Mouse (Mus musculus): ENCODE data around the gene 4930404N11Rik.

Gene 4930404N11Rik

DNA sequence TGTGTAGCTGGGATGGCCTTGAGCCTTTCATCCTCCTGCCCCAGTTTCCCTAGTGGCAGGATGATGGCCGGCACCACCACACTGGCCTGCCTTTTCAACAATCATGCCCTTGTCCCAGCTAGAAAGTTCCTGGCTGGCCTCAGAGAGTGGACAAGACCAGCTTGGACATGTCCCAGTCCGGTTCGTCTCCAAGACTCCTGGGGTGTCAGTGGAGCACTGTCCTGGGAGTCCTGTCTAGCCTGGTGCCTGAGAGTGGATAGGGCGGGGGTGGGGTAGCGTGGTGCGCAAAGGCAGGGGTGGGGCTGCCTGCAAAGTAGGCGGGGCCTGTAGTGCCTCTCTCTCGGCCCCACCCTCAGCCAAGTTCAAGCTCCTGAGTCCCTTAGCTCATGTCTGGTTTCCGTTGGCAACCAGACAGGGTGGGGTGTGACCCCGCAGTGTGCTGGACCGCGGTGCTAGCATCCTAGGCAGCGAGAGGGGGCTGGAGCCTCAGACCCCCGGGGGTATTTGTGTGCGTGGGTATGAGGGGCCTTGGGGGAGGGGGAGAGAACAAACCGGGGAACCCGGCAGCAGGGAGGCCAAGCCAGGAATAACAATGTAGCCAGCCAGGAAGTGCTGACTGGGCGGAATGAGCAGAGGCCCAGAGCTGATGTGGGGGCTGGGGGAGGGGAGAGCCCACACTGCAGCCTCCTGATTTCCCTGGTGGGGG is 36.1 kb upstream of the 4930404N11Rik start:
- peak; percentile 82 for DNase-seq (ENCODE audit: low read depth)

DNA sequence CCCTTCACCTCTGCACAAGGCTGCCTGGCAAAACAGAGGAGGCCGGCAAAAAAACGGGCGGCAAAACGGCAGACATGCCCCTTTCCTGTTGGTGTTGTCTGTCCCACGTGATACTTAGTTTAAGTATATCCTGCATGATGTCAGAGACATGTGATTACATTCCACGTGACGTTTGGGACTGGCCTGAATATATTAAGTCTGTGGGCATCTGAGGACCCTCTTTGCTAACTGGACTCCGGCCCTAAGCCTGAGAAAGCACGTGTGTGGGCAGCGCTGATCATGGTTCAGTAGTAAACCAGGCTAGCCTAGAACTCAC is 35.5 kb upstream of the 4930404N11Rik start:
- DNase-seq (ENCODE audit: low read depth) = peak; percentile 56

DNA sequence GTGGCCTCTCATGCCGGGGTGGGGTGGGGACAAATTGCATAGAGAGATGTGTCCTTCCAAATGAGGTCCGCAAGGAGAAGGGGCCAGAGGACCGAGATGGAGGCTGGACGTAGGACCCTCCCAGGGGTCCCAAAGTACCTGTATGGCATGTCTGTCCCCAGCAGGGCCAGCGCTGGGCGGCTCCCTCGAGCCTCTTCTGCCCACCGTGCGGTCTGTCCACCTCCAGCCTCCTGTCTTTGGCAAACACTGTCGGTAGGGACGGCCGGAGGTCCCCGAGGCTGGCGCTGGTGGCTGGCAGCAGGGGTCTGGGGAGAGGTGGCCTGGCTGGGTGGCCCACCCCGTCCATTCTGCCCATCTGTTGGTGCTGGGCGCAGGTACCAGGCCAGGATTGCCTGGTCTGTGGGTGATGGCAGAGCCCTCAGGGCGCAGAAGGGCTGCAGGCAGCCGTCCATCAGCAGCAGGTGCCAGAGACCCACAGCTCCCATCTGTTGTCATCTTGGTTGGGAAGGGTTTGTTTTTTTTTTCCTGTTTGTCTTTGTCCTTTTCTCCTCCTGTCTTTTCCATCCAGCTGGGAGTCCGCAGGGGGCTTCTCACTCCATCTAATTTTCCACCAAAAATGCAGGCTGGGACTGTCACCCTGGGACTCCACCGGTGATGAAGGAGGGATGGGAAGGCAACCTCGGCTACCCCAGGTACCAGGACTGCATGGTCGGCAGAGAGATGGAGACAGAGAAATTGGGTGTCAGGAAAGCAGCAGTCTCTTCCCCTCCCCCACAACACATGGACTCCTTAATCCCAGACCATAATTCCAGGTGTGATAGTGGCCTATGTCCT is 35.0 kb upstream of the 4930404N11Rik start:
- DNase-seq (ENCODE audit: low read depth) = no peak

DNA sequence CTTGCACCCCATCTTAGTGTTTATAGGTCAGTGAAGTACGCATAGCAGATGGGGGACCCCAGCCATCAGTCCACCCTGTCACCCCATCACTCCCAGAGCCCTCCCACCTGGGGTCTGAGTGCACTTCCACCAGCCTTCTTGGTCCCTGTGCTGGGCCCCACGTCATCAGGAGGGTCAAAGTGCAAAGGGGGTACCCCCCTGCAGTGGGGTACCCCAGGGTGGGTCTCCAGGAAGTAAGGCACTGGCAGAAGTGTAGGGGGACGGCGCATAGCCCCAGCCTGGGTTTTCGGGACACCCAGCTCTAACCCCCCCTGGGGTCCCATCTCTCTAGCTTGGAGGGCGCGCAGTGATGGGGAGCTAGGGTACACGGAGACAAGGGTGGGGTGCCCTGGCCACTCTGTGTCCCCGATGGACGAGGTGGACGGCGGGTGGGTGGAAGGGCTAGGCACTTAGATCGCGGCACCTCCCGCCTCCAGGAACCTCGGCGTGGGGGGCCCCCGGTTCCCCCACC is 34.2 kb upstream of the 4930404N11Rik start:
- no peak for DNase-seq (ENCODE audit: low read depth)

DNA sequence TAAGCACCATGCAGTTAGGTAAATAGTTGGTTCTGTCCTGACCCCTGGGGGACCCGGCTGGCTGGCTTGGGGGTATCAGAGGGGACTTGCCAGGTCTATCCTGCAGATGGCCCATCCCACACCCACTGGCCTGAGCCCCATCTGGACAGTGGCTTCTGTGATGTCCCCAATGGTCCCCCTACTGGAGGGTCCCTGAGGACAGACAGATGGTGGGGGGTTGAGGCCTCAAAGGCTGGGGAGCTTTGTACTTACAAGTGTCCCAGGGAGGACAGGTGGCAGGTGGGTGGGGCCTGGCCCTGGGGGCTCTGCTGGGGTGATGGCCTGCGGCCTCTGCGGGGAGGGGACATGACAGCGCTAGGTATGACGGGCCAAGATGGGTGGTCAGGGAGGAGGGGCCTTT is 33.7 kb upstream of the 4930404N11Rik start:
- no peak for DNase-seq (ENCODE audit: low read depth)

DNA sequence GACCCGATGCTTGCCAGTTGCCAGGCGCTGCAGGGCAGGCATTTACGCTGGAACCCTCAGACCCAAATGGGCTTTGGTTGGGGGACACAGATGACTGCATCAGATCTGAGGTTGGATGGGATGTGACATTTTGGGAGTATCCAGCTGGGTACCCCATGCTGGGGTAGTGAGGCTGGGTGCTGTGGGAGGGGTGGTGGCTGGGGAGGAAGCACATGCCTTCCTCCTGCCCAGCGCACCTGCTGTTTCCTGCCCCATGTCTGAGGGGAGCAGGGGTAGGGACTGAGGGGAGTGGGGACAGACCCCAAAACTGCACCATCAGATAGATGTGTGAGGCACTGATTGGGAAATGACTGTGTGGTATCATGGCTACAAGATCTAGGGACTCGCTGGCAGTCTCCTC is 31.1 kb upstream of the 4930404N11Rik start:
- DNase-seq (ENCODE audit: low read depth) = no peak

DNA sequence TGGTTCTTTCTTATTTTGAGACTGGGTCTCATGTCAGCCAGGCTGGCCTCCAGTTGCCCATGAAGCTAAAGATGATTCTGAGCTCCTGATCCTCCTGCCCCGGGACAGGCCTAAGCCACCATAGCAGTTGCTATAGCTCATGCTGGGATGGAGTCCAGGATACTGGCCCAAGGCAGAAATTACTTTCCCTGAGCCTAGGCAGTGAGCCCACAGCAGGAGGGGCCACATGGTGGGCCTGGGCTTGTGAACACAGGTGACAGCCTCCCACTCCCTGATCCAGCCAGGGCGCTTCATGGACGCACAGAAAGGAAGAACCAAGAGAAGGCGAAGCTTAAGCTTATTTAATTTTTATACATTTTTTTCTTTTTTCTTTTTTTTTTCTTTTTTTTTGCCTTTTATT is 30.2 kb upstream of the 4930404N11Rik start:
- no peak for DNase-seq (ENCODE audit: low read depth)

DNA sequence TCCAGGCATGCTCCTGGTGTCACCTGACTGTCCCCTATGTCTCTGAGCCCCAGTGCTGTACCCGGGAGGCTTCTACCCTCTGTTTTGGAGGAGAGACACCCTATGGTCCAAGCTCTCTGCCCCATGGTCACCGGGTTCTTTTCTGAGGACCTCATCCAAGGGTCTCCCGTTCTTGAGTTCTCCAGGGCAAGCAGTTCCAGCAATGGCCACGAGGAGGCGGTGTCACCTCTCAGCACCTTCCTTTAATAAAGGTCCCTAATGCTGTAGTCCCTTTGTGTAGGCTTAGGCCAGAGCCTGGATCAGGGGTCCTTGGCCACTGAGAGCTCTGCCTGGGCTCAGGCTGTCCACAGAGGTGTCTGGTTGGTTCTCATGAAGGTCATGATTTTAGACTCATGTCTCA is 29.5 kb upstream of the 4930404N11Rik start:
- DNase-seq (ENCODE audit: low read depth) = peak; percentile 90

DNA sequence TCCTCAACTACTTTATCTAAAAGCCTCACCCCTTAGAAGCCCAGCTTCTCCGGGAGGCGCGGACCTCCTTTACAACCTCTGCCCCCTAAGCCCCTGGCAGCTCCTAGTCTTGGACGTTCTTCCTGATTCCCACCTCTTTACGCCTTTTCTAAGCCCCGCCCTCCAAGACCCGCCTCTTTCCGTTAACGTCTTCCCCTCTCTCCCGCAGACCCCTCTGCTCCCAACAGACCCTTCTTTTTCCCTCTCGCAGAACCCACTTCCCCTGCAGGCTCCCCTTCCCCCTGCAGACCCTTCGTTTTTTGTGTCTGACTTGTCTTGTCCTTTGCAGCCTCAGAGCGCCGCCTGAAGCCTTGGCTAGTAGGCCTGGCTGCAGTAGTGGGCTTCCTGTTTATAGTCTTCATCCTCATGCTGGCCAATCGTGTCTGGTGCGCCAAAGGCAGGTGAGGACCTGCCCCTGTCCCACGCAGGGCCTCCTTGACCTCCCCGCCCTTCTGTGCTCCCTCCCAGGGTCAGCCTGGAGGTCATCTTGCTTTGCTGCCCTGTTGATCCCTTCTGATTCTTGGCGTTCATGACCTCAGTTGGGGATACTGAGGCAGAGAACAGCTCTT is 27.9 kb upstream of the 4930404N11Rik start:
- peak; percentile 68 for DNase-seq (ENCODE audit: low read depth)

DNA sequence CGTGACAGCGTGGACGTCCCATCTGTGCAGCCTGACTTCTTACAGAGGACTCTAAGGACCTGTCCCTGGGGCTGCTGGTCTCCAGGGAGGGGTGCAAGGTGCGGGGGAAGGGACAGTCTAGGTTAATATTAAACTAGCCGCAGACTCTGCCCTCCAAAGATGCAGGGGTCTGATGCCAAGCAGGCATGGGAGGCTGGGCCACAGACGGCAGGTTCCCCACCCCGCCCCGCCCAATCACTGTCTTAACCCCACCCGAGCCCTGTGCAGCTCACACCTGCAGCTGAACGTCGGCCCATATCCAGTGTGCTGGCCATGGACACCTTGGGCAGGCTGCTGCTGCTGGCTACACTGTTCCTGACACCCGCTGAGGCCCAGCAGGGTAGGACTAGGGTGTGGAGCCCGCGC is 27.2 kb upstream of the 4930404N11Rik start, which contains the start of gene Smim24:
Gene Smim24, plus strand, starts transcription at position 271 of the 405 bp plus-strand sequence.
- no peak for DNase-seq (ENCODE audit: low read depth)

DNA sequence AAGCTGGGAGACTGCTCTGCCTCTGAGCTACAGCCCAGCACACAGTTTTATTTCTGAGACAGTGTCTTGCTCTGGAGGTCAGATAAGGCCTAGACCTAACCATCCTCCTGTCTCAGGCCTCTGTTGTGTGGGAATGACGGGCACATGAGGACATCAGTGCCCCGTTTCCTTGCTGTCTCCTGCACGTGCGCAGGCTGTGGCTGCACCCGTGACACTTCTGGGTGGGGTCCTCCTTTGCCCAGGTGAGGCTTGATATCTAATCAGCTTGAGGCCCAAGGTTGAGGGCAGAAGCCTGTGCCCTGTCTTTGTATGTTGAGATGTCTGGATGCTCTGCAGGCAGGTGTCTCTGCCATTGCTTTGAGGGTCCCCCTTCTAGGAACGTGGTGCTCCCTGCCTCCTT is 26.7 kb upstream of the 4930404N11Rik start:
- DNase-seq (ENCODE audit: low read depth) = no peak

DNA sequence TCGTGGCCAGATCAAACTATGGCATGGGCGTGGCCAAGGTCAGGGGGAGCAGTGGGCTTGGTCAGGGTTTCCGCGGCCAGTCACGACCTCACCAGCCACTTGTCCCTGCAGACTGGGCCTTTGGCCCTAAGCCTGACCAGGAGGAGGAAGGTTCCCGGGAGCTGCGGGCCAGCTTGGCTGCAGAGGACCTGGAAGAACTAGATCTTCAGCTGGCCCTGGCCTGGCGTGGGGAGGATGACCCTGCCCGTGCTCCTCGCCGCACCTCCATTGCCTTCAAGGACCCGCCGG is 25.0 kb upstream of the 4930404N11Rik start:
- no peak for DNase-seq (ENCODE audit: low read depth)

DNA sequence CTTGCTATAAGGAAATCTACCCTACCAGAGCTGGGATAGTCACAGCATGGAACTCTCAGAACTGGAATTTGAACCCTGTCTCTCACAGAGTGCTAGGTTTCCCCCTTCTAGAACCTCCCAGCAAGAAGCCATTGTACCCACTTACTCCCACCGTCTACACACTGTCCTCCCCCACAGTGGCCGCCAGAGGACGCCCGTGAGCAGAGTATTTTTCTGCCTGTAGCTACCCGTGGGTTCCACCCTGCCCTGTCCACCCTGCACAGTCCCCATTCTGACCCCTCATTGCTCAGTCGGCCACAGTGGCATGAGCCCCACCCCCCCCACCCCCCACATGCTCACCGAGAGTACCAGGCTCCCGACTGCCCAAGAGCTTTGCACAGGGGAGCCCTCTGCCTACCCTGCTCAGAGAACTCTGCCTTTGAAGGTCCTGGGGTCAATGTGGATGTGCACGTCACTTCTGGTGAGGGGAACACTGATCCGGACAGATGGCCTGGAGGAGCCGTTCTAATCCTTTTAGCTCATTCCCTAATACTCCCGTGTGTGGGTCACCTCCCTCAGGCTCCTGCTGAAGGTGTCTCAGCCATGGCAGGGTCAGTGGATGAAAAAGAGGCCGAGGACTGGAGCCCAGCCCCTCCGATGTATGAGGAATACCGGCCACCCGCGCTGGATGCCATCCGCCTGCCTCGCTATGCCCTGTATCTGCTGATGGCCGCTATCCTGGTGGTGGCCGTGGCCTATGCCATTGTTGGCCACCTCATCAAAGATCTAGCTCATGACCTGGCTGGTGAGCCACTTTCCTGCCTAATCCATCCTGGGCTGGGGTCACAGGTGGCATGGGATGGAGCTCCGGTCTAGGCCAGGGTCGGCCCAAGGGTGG is 24.4 kb upstream of the 4930404N11Rik start:
- DNase-seq (ENCODE audit: low read depth) = peak; percentile 81

DNA sequence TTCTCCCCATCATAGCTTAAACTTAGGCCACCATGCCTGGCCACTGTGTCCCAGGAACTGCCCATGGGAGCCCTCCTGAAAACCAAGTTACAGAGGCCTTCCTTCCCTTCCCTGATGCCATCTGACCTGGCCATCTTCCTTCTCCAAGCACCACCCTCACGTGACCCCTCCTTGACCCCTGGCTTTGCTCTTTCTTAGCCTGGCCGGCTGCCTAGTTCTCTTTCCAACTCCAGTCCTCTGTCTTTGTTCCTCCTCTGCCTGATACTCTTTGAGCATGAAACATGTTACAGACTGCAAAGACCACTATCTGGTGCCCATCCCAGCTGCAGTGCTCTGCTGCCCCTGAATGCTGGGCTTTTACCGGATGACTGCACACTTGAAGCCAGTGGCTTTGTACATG is 23.8 kb upstream of the 4930404N11Rik start:
- no peak for DNase-seq (ENCODE audit: low read depth)

DNA sequence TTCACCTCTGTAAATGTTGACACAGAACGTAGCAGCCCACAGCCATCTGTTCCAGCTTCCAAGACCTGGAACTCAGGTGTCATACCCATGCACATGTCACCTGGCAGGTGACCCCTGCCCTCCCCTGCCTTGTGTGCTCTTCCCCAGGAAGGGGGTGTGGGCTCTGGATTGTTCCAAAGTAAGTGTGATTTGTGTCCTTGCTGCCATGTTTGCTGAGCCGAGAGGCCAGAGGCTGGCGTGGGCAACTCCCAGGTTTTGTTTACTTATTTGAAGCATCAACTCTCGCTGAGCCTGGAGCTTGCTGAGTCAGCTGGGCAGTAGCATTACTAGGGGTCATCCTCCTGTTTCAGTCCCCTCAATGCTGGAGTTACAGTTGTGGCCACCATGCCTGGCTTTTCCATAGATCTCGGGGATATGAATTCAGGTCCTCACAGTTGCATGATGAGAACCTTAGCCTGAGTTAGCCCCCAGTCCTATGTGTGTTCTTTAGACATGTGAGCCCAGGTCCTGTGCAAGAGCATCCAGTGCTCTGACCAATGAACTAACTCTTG is 23.0 kb upstream of the 4930404N11Rik start, which contains the start of gene Gm48552:
Gene Gm48552, plus strand, starts transcription at position 501 of the 551 bp plus-strand sequence.
- no peak for DNase-seq (ENCODE audit: low read depth)

DNA sequence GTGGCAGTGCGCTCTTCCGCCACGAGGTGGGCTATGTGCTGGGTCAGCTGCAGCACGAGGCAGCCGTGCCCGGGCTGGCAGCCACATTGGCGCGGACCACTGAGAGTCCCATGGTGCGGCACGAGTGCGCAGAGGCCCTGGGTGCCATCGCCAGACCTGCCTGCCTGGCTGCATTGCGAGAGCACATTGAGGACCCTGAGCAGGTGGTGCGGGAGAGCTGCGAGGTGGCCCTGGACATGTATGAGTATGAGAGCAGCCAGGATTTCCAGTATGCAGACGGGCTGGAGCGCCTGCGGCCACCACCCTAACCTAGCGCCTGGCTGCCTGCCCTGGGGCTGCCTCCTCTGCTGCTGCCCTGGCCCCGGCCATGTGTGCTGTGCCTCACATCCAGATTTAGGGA is 22.1 kb upstream of the 4930404N11Rik start:
- DNase-seq (ENCODE audit: low read depth) = no peak

DNA sequence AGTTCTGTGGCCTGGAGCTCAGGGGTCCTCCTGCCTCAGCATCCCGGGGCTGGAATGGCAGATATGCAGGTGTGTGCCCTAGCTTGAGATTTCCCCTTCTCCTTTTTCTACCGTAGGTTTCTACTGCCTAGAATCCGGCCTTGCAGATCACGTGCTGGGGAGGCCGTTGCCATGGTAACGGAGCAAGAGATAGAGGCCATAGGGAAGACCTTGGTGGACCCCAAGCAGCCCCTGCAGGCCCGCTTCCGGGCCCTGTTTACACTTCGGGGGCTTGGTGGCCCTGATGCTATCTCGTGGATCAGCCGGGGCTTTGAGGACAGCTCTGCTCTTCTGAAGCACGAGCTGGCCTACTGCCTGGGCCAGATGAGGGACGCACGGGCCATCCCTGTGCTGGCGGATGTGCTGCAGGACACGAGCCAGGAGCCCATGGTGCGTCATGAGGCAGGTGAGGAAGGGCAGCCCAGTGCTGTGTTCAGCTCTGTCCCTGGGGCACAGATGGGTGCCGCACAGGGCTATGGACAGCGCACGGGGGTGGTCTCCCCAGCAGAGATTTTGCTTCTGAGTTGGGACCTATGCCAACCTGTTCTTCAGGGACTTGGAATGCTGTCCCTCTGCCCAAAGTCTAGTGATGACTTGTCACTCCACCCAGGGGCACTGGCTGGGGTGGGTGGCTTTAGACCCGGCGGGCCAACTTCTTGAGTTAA is 20.1 kb upstream of the 4930404N11Rik start:
- no peak for DNase-seq (ENCODE audit: low read depth)

DNA sequence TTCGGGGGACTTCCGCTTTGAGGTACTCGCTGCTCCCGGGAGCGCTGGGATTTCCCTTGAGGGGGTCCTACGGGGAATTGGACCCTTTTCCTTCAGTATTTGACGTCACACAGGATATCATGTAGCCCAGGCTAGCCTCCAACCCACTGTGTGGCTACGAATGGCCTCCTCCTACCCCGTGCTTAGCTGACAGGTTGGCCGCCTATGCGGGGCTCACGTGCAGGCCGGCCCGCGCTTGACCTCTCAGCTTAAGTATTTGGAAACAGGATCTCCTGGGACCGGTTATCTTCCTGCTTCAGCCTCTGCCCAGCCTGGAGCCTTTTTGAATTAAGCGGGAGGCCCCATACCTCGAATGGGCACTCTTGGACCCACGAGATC is 19.0 kb upstream of the 4930404N11Rik start:
- no peak for DNase-seq (ENCODE audit: low read depth)

DNA sequence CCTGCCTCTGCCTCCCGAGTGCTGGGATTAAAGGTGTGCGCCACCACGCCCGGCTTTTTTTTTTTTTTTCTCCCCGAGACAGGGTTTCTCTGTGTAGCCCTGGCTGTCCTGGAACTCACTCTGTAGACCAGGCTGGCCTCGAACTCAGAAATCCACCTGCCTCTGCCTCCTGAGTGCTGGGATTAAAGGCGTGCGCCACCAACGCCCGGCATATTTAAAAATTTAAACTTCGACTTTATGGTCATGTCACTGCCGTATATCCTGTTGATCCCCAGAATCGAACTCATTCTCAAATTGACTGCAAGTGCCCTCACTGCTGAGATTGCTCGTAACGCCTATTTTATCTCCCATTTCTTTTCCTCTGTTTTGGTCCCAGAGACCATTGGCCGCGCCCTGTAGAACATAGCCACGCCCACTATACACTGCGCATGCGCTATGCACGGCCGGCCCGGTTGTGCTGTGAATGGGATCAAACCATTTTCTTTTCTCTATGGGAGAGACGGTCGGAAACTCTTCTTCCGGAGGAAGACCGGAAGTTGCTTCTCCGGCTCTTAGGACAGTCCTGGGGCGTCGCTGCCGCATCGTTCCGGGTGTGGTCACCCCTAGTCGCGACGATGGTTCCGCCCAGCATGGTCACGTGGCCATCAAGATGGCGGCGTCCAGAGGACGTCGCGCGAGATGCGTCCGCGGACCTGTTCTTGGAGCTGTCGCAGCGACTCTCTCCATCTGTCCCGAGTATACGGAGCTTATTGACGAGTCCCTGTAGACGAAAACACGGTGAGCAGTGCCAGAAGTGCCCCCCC is 18.4 kb upstream of the 4930404N11Rik start, which contains the start of the genes Dohh and Gm48551:
Gene Dohh, plus strand, starts transcription at position 627 of the 803 bp plus-strand sequence.
Gene Gm48551, plus strand, starts transcription at position 665 of the 803 bp plus-strand sequence.
- peak; percentile 99 for DNase-seq (ENCODE audit: low read depth)

DNA sequence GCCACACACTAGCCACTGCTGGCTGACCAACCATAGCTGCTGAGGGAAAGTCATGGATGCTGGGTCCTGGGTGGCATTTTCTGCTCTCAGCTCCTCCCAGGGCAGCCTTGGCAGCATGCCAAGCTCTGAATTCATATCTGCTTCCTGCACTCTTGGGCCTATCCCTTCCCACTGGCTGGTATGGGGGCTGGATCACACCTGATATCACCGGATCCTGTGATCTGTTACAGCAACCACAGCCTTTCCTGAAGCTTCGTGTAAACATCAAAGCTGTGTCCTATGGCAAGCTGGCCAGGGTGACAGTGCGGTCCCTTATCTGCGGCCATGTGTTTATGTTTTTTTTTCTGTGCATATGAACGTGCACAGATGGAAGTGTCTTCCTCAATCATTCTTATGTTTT is 16.4 kb upstream of the 4930404N11Rik start:
- DNase-seq (ENCODE audit: low read depth) = peak; percentile 78

All from induced T-regulatory cell, adult 2 months (primary cell).